Mouse (Mus musculus): ENCODE measurements at regions not wholly inside any gene's neighbourhood (a gene's known extent, or its start where the extent isn't known, plus 50 kb on each side); places are given as distances from the start of the nearest gene placed in this dataset.

- TF ChIP-seq CTCF (IDR thresholded peaks at IDR 0.05 in 2 of 3, conservative IDR thresholded peaks at IDR 0.05 in 1 of 3; ENCODE audit: control insufficient read depth in 1 of 3, insufficient read depth in 1 of 3, low read depth in 2 of 3, low read length in 3 of 3, poor library complexity in 1 of 3, severe bottlenecking in 1 of 3) (no peak), POLR2A (IDR thresholded peaks at IDR 0.05; ENCODE audit: control insufficient read depth in 1 of 2, insufficient read depth in 1 of 2, low read depth in 1 of 2, low read length in 2 of 2, poor library complexity in 1 of 2) (no peak), ZC3H11A (IDR thresholded peaks at IDR 0.05; ENCODE audit: low read depth, low read length) (no peak), GATA1 (IDR thresholded peaks at IDR 0.05; ENCODE audit: low read depth, low read length) (no peak), MAZ (IDR thresholded peaks at IDR 0.05; ENCODE audit: low read depth, low read length) (no peak), TAL1 (IDR thresholded peaks at IDR 0.05; ENCODE audit: low read length) (no peak), ELF1 (IDR thresholded peaks at IDR 0.05; ENCODE audit: low read depth, low read length) (no peak), JUND (IDR thresholded peaks at IDR 0.05; ENCODE audit: low read depth, low read length) (no peak)
Measured at GRCm38 (mm10) chr12:51501185-51501584, 92.0 kb upstream of the Coch start.
